Mouse (Mus musculus) CH12.LX (cell line): ENCODE data around the gene Kcnj6.

ENCODE experiments used
- CTCF ChIP-seq, 2 experiments: IDR thresholded peaks in 1 of 2; conservative IDR thresholded peaks in 1 of 2; 2 replicates each; pipeline ENCODE4 v1.5.1; 2011 to 2012; ENCODE audit warnings: low read depth in 2 of 2, low read length in 2 of 2, improper control_type of control experiment in 1 of 2, inconsistent platforms in 1 of 2, mild to moderate bottlenecking in 1 of 2, moderate library complexity in 1 of 2
- ELF1 ChIP-seq: IDR thresholded peaks from 2 replicates; pipeline ENCODE4 v1.6.1; 2014; ENCODE audit warnings: low read depth, mild to moderate bottlenecking, inconsistent platforms, low read length, improper control_type of control experiment
- EP300 ChIP-seq: IDR thresholded peaks from 2 replicates; pipeline ENCODE4 v1.6.1; 2011; ENCODE audit warnings: low read length, improper control_type of control experiment
- JUND ChIP-seq: conservative IDR thresholded peaks from 2 replicates; pipeline ENCODE4 v1.6.1; 2011; ENCODE audit warnings: low read depth, low read length, improper control_type of control experiment
- MAZ ChIP-seq: IDR thresholded peaks from 2 replicates; pipeline ENCODE4 v1.6.1; 2012; ENCODE audit warnings: low read depth, mild to moderate bottlenecking, inconsistent platforms, low read length, improper control_type of control experiment, moderate library complexity
- MEF2A ChIP-seq: IDR thresholded peaks from 2 replicates; pipeline ENCODE4 v1.6.1; 2014; ENCODE audit warnings: low read depth, mild to moderate bottlenecking, inconsistent platforms, low read length, improper control_type of control experiment, borderline replicate concordance
- NELFE ChIP-seq: IDR thresholded peaks from 2 replicates; pipeline ENCODE4 v1.6.1; 2011; ENCODE audit warnings: low read depth, low read length, improper control_type of control experiment
- NRF1 ChIP-seq: IDR thresholded peaks from 2 replicates; pipeline ENCODE4 v1.6.1; 2014; ENCODE audit warnings: low read depth, mild to moderate bottlenecking, inconsistent platforms, low read length, improper control_type of control experiment, moderate library complexity
- POLR2A ChIP-seq: IDR thresholded peaks from 2 replicates; pipeline ENCODE4 v1.6.1; 2011; ENCODE audit warnings: low read depth, mild to moderate bottlenecking, improper control_type of control experiment, low read length
- RCOR1 ChIP-seq: conservative IDR thresholded peaks from 2 replicates; pipeline ENCODE4 v1.6.1; 2012; ENCODE audit warnings: low read depth, mild to moderate bottlenecking, inconsistent platforms, low read length, improper control_type of control experiment
- SIN3A ChIP-seq: IDR thresholded peaks from 2 replicates; pipeline ENCODE4 v1.6.1; 2012; ENCODE audit warnings: low read length, improper control_type of control experiment, inconsistent platforms
- TCF12 ChIP-seq: IDR thresholded peaks from 2 replicates; pipeline ENCODE4 v1.6.1; 2014; ENCODE audit warnings: low read depth, mild to moderate bottlenecking, inconsistent platforms, low read length, improper control_type of control experiment
- UBTF ChIP-seq: IDR thresholded peaks from 2 replicates; pipeline ENCODE4 v1.6.1; 2012; ENCODE audit warnings: low read depth, mild to moderate bottlenecking, inconsistent platforms, low read length, improper control_type of control experiment, moderate library complexity

- TF ChIP-seq TCF12 (no peak), POLR2A (no peak), NELFE (no peak), EP300 (no peak), NRF1 (no peak), CTCF (conservative IDR thresholded peaks at IDR 0.05 in 1 of 2, IDR thresholded peaks at IDR 0.05 in 1 of 2; ENCODE audit: low read depth in 2 of 2, low read length in 2 of 2) (no peak), MEF2A (no peak), ELF1 (no peak), RCOR1 (no peak), JUND (no peak), SIN3A (no peak), UBTF (no peak), MAZ (no peak)
Observed at GRCm38 (mm10) chr16:94996791-94997281, 665 bp downstream of the Kcnj6 start.
